Mouse (Mus musculus) erythroblast, embryonic 14.5 days (primary cell): ENCODE results near the gene Bicral. TPM values are rescaled to one million over a fixed set of nuclear protein-coding genes. Genes with fewer than 3 reads are reported as not detected.
"Not testable (repeated sequence)": the region's sequence is repeated elsewhere in the genome, so short reads cannot be mapped to it uniquely, and the experiment has no call there.

ENCODE experiments used
- H3K27me3 ChIP-seq: 2 replicates; pipeline ENCODE4 v1.6.1; 2012; ENCODE audit warnings: inconsistent platforms; ENCODE audit not compliant: control insufficient read depth
- H3K36me3 ChIP-seq: 2 replicates; pipeline ENCODE4 v1.6.1; 2012; ENCODE audit warnings: mild to moderate bottlenecking, inconsistent platforms; ENCODE audit not compliant: control insufficient read depth
- H3K4me1 ChIP-seq: 2 replicates; pipeline ENCODE4 v1.6.1; 2012; ENCODE audit warnings: inconsistent platforms; ENCODE audit not compliant: control insufficient read depth
- H3K4me3 ChIP-seq: replicated peaks from 2 replicates; pipeline ENCODE3; 2012; ENCODE audit warnings: moderate library complexity, mild to moderate bottlenecking, inconsistent platforms
- H3K9me3 ChIP-seq: 2 replicates; pipeline ENCODE4 v1.6.1; 2012; ENCODE audit warnings: low read length, inconsistent platforms, mixed read lengths; ENCODE audit not compliant: control insufficient read depth
- GATA1 ChIP-seq: IDR thresholded peaks from 2 replicates; pipeline ENCODE4 v1.6.1; 2012; ENCODE audit warnings: low read length, inconsistent platforms, mixed read lengths
- TAL1 ChIP-seq: IDR thresholded peaks from 3 replicates; pipeline ENCODE4 v1.6.1; 2012; ENCODE audit warnings: low read length, inconsistent platforms, mixed read lengths
- polyA plus RNA-seq: library from polyadenylated mRNA; stranded (reverse); fragments of >175 nt; gene quantifications from 2 replicates; pipeline ENCODE4 v1.2.3, GENCODE M21; 2012

Bicral gene
- polyA plus RNA-seq, 1 experiment, result 0.33 TPM

- Histone ChIP-seq H3K4me3 (no peak overlapping the region), H3K36me3 (peaks cover 25% of the 10 kb centered on the region), H3K27me3 (no peaks in the 10 kb centered on the region), H3K4me1 (peaks cover 47% of the 10 kb centered on the region), H3K9me3 (no peaks in the 10 kb centered on the region)
- no peak for TF ChIP-seq TAL1
- no peak for TF ChIP-seq GATA1
Observed at GRCm38 (mm10) chr17:46853281-46853680, 5.0 kb downstream of the Bicral start.

- TF ChIP-seq GATA1, result no peak
- TF ChIP-seq TAL1, result no peak
- Histone ChIP-seq H3K36me3 (peaks cover 25% of the 10 kb centered on the region), H3K27me3 (no peaks in the 10 kb centered on the region), H3K4me3 (no peak overlapping the region), H3K4me1 (peaks cover 47% of the 10 kb centered on the region), H3K9me3 (no peaks in the 10 kb centered on the region)
Observed at GRCm38 (mm10) chr17:46852725-46853124, 5.6 kb downstream of the Bicral start.

DNA sequence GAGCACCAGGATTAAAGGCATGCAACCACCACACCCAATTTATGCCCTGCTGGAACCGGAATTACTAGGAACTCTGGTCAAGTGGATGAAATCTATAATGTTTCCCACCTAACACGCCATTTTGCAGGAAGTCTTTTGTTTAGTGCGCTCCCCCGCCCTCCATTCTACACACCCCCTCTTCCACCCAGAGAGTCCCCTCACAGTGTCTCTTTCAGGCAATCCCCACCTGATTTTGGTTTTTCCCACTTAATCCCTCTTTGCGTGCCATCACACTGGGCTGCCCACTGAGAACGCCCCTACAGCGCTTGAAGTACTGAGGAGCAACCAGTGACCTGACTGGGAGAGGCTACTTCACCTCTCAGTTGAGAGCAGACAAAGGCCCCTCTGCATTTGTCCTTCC, 11.1 kb downstream of the Bicral start:
- H3K27me3 ChIP-seq, result no peaks in the 10 kb centered on the region
- no peak for TF ChIP-seq GATA1
- no peak for TF ChIP-seq TAL1
- peaks cover 16% of the 10 kb centered on the region for H3K4me1 ChIP-seq
- no peak overlapping the region for H3K4me3 ChIP-seq
- H3K36me3 ChIP-seq, result peaks cover 29% of the 10 kb centered on the region
- no peaks in the 10 kb centered on the region for H3K9me3 ChIP-seq

- H3K4me3 ChIP-seq, H3K27me3 ChIP-seq, H3K9me3 ChIP-seq: not testable (repeated sequence)
- Histone ChIP-seq H3K36me3 (peaks cover 30% of the 10 kb centered on the region), H3K4me1 (peaks cover 14% of the 10 kb centered on the region)
Observed at GRCm38 (mm10) chr17:46846573-46846972, 11.7 kb downstream of the Bicral start.

DNA sequence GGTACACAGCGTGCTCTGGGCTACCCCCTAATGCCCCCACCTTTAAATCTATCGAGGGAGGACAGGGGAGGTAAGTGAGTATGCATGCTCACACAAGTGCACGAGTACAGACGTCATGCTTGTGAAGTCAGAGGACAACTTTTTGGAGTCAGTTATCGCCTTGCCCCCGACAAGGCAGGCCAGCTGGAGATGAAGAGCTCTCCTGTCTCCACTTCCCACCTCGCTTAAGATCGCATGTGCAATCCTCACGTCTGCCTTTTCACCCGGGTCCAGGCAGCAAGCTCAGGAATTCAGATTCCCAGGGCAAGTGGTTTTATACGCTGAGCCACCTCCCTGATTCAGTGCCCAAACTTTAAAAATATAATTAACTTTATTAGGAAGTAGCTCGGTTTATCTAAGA, 13.0 kb downstream of the Bicral start:
- Histone ChIP-seq H3K4me1 (peaks cover 9% of the 10 kb centered on the region), H3K36me3 (peaks cover 36% of the 10 kb centered on the region), H3K9me3 (no peaks in the 10 kb centered on the region), H3K27me3 (no peaks in the 10 kb centered on the region), H3K4me3 (no peak overlapping the region)
- TF ChIP-seq TAL1 (no peak), GATA1 (no peak)

- Histone ChIP-seq H3K27me3 (no peaks in the 10 kb centered on the region), H3K9me3 (no peaks in the 10 kb centered on the region), H3K36me3 (peaks cover 41% of the 10 kb centered on the region), H3K4me1 (peaks cover 9% of the 10 kb centered on the region), H3K4me3 (no peak overlapping the region)
- TF ChIP-seq GATA1 (no peak), TAL1 (no peak)
Observed at GRCm38 (mm10) chr17:46844811-46845210, 13.5 kb downstream of the Bicral start.

DNA sequence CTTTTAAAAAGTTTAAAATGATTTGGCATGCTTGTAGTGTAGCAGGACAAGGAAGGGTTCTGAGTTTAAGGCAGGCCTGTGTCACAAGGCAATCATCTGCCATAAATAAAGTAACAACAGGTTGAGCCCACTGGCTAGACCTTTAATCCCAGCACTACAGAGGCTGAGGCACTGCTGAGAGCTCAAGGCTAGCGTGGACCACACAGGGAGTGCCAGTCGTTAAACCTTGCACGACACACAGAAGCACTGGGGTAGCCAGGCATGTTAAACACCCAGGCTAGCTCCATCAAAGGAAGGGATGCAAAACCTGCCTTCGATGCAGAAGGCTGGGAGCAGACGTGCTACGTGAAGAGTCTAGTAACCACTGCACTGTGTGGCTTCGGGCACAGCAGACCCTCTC, 14.6 kb downstream of the Bicral start:
- peaks cover 41% of the 10 kb centered on the region for H3K36me3 ChIP-seq
- no peak overlapping the region for H3K4me3 ChIP-seq
- H3K9me3 ChIP-seq, result no peaks in the 10 kb centered on the region
- no peaks in the 10 kb centered on the region for H3K27me3 ChIP-seq
- TF ChIP-seq TAL1 (no peak), GATA1 (no peak)
- H3K4me1 ChIP-seq, result peaks cover 11% of the 10 kb centered on the region

DNA sequence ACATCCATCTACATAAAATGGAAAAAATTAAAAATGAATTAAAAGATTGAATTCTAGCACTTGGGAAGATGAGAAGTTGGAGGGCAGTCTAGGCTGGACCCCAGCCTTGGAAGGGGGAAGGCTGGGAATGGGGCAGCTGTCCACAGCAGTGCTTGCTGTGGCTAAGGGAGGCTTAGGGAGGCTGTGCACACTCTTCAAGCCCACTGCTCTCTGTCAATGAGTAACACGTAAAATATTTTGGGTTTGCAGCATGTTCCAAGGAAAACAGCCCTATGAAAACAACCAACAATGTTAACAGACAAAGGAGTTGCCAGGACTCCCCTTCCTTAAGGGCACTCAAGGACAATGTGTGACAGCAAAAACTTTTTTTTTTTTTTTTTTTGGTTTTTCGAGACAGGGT, 15.3 kb downstream of the Bicral start:
- TF ChIP-seq GATA1 (no peak), TAL1 (no peak)
- peaks cover 18% of the 10 kb centered on the region for H3K4me1 ChIP-seq
- H3K36me3 ChIP-seq, result peaks cover 46% of the 10 kb centered on the region

DNA sequence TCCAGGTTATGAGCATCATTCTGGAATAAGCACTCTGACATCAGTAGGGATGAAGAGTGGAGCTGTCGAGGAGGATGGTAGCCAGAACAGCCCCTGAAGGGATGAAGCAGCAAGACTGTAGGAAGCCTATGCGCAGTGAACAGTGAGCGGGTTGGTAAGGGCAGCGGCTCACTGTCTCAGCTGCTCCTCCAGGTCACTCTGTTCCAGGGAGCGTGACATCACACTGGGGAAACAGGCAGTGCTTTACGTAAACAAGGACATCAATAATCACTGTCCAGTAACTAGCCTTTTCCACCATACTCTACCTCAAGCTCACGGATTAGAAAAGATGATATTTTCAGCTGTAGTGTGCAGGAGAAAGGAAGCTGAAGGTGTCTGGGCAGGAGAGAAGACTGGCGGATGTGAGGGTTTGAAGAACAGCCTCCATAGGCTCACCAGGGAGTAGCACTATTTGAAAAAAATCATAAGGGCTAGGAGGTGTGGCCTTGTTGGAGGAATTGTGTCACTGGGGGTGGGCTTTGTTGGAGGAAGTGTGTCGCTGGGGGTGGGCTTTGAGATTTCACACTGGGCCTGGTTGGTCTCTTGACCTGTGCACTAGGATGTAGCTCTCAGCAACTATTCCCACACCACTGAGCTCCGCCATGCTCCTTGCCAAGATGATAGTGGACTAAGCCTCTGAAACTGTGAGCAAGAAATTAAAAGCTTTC, 17.8 kb downstream of the Bicral start:
- H3K36me3 ChIP-seq, result peaks cover 45% of the 10 kb centered on the region
- H3K4me1 ChIP-seq, result peaks cover 19% of the 10 kb centered on the region
- H3K9me3 ChIP-seq, result no peaks in the 10 kb centered on the region
- no peak overlapping the region for H3K4me3 ChIP-seq
- TF ChIP-seq GATA1, result no peak
- TF ChIP-seq TAL1, result no peak
- no peaks in the 10 kb centered on the region for H3K27me3 ChIP-seq

More for the DNA sequence above, 15.3 kb downstream of the Bicral start:
- Histone ChIP-seq H3K4me3 (no peak overlapping the region), H3K9me3 (no peaks in the 10 kb centered on the region), H3K27me3 (no peaks in the 10 kb centered on the region)
